Mouse (Mus musculus) adrenal gland, adult 18-20 months (tissue): ENCODE data around the gene Serpina11. TPM values are rescaled to one million over a fixed set of nuclear protein-coding genes. Genes with fewer than 3 reads are reported as not detected.
A peak's percentile ranks its signal among the peaks of the same experiment; 100 is the strongest.

Experiments
- DNase-seq, 2 experiments: peaks; one replicate each; pipeline ENCODE4 v3.0.0; 2021 to 2022; ENCODE audit warnings: low spot score in 2 of 2
- long read RNA-seq, 2 experiments: library from polyadenylated mRNA; stranded (forward); transcript quantifications; one replicate each; pipeline ENCODE4 v2.0.0; 2021
- total RNA-seq, 2 experiments: library from RNA; stranded (reverse); gene quantifications; 1 replicate in 1 of 2; 2 replicates in 1 of 2; pipeline ENCODE4 v1.2.3; 2021

The Serpina11 gene
- total RNA-seq, result not detected
- long read RNA-seq, experiment 1, result 0 reads
- long read RNA-seq, experiment 2, result 0 reads

GRCm38 (mm10) chr12:103989857-103990256, at the start of gene Serpina11:
Serpina11 (minus strand) TSS chr12:103989957.
- no peak for DNase-seq

GRCm38 (mm10) chr12:104038181-104038580, 48.4 kb upstream of the Serpina11 start:
- no peak for DNase-seq

- DNase-seq, result no peak
Observed at GRCm38 (mm10) chr12:104033752-104034151, 44.0 kb upstream of the Serpina11 start.

- DNase-seq, result peak; percentile 12 to 34
Observed at GRCm38 (mm10) chr12:104029986-104030385, 40.2 kb upstream of the Serpina11 start.

- DNase-seq, result no peak
Observed at GRCm38 (mm10) chr12:104015280-104015679, 25.5 kb upstream of the Serpina11 start.

- no peak for DNase-seq
Observed at GRCm38 (mm10) chr12:104013620-104014019, 23.9 kb upstream of the Serpina11 start, which contains the start of gene Serpina9. Serpina9 (minus strand) TSS chr12:104013755.

GRCm38 (mm10) chr12:104004689-104005088, 14.9 kb upstream of the Serpina11 start:
- no peak for DNase-seq

- DNase-seq, result no peak
Observed at GRCm38 (mm10) chr12:104003238-104003612, 13.5 kb upstream of the Serpina11 start.

- DNase-seq, result peak; percentile 21 to 24
Observed at GRCm38 (mm10) chr12:104002569-104003237, 12.9 kb upstream of the Serpina11 start.

GRCm38 (mm10) chr12:104000594-104000993, 10.8 kb upstream of the Serpina11 start:
- no peak for DNase-seq

GRCm38 (mm10) chr12:103999611-104000010, 9.9 kb upstream of the Serpina11 start:
- no peak for DNase-seq

GRCm38 (mm10) chr12:103996513-103996912, 6.8 kb upstream of the Serpina11 start:
- no peak for DNase-seq

GRCm38 (mm10) chr12:103995292-103996072, 5.7 kb upstream of the Serpina11 start:
- peak; percentile 68 to 72 for DNase-seq

- no peak for DNase-seq
Observed at GRCm38 (mm10) chr12:103992945-103993344, 3.2 kb upstream of the Serpina11 start.

- no peak for DNase-seq
Observed at GRCm38 (mm10) chr12:103989514-103989767, 316 bp downstream of the Serpina11 start.

- no peak for DNase-seq
Observed at GRCm38 (mm10) chr12:103988754-103989513, 823 bp downstream of the Serpina11 start.

GRCm38 (mm10) chr12:103985868-103986267, 3.9 kb downstream of the Serpina11 start:
- DNase-seq, result no peak

GRCm38 (mm10) chr12:103984935-103985334, 4.8 kb downstream of the Serpina11 start:
- peak; percentile 33 to 55 for DNase-seq

GRCm38 (mm10) chr12:103981646-103982360, 8.0 kb downstream of the Serpina11 start:
- no peak for DNase-seq

- no peak for DNase-seq
Observed at GRCm38 (mm10) chr12:103978294-103978693, 11.5 kb downstream of the Serpina11 start.

GRCm38 (mm10) chr12:103977846-103978245, 11.9 kb downstream of the Serpina11 start:
- peak; percentile 19 to 30 for DNase-seq
